Mouse (Mus musculus): Measurements from ENCODE around the gene Adamts18.

Gene Adamts18

DNA sequence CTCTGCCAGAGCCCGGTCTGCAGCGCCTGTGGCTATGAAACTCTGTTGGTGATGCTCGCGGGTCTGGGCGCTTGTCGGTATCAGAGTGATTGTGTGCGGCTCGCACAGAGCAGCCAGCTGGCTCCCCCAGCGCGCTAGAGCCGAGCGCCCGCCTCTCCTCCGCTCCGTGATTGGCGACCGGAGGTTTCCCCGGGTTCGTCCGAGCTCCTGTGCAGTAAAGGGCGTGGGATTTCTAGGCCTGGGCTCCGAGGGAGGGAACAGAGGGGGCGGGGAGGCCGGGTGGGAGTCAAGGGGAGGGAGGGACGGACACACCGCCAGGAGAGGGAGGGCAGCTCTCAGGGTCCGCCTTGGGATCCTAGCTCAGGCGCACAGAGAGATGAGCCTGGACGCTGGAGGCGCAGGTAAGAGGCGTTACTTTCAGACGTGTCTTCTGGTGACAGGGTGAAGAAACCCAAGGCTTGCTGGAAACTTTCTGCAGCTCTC lies at the start of gene Adamts18:
Adamts18 (minus strand) TSS at position 86 of the 483 bp plus-strand sequence.
- DNase-seq = peak; percentile 34

DNA sequence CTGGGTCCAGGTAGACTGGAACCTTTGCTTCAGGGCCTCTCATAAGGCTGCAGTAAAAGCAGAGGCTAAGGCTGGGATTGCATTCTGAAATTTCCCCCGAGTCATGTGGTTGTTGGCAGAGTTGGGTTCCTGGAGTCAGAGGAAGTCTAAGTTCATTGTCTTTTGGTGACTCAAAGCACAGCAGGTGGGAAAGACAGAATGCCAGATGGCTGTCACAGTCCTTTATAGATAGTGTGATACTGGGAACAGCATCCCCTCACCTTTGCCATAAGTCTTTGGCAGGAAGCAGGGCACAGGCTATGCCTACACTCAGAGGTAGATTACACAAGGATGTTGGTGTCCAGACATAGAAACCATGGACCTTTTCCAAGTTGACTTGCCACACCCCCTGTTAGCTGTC lies 47.9 kb upstream of the Adamts18 start:
- no peak for DNase-seq

DNA sequence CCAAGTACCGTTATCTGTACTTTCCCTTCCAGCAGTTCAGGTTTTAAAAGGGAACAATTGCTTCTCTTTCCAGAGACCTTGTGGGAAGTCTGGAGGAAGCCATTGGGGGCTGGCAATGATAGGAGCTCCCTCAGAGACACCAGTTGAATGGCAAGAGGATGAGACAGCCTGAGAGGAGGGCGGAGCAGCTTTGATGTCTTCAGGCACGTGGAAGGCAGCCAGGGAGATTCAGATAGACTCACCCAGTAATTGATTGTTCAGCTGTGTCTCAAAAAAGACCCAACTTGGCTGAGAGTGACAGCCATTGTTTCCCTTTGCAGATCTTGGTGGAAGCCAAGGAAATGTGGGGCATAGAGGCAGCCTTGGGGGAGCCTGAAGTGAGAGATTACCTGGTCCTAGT lies 42.8 kb upstream of the Adamts18 start:
- no peak for DNase-seq

DNA sequence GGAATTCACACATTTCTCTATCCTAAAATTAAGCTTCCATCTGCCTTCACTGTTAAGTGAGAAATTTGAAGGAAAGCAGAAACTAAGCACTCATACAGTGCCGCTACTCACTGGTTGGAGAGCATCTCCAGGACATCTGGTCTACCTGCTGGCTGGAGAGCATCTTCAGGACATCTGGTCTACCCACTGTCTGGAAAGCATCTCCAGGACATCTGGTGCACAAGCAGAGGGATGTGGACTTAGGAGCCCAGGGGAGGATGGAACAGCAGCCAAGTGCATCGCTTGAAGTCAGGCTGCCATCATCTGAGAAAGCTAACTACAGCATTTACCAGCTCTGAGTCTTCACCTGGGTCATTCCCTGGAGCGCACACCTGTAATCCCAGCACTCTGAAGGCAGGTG lies 38.0 kb upstream of the Adamts18 start:
- DNase-seq = no peak

DNA sequence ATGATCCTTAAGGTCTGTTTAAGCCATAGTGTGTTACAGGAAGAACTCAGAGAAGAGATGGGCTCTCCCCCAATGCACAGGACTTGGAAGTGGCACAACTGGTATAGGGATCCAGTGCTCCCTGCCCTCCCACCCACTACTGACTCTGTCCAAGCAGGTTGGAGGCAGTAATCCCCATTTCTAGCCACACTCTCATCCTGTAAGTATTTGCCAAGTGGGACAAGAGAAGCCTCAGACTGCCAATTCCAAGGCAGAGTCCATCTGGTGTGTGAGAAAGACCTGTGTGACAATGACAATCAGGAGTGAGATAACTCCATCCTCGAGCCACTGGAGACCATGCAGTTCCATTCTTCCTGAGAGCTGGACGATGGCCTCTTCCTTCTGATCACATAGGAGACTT lies 36.6 kb upstream of the Adamts18 start:
- no peak for DNase-seq

DNA sequence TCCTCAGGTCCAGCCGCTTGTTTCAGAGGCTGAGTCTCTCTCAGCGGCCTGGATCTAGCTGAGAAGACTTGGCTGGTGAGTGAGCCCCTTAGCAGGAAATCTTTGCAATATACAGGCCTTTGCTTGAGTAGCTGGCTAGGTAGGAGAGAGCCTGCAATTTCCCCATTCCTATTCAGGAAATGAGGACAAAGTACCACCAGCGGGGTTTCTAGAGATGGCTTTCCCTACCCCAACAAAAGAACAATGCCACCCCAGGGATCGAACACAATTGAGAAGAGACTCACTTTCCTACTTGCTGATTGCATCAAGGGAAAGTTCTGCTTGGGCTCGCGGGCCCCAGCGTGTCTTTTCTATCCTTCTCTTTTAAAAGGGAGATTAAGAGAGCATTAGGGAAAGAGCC lies 35.5 kb upstream of the Adamts18 start:
- DNase-seq = no peak

DNA sequence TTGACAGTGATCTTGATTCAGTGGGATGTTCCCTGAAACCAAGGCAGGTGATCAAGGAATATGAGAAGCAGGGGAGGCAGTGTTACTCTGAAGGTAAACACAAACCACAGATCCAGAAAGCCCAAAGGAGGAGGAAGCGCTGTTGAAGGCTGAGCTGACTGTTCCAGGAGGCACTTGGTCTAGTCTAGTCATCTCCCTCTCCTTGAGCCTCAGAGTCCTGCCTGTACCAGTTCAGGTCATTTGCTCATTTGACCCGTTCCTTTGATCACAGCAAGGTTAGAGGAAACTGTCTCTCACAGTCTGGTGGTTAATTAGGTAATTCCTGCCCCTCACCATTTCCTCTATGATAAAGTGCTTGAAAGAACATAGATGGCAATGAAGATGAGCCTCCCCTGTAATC lies 34.0 kb upstream of the Adamts18 start:
- DNase-seq = no peak

DNA sequence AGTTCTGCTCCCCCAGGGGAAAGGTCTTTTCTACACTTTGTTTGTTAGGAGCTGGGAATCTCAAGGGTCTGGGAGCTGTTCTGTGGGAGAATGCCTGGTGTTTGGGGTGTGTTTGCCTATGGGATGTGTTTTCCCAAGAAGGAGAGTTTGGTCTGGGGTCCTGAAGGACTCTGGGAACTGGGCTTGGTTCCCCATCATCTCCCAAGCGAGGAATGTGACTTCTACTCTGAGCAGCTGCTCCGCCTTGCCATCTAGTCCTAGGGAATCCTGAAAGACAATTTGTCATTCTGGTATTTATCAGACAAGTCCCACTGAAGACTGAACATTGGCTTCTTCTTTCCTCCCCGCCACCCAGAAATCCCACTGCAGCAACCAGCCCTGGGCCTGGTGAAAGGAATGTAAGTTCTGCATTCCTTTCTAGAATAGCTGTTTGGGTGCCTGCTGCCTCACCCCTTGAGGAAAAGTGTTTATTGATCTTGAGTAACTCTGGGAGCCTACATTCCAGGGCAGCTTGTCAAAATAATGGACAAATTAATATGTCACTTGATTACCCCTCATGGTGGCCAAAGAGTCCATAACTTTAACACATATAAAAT lies 30.0 kb upstream of the Adamts18 start:
- DNase-seq = no peak

DNA sequence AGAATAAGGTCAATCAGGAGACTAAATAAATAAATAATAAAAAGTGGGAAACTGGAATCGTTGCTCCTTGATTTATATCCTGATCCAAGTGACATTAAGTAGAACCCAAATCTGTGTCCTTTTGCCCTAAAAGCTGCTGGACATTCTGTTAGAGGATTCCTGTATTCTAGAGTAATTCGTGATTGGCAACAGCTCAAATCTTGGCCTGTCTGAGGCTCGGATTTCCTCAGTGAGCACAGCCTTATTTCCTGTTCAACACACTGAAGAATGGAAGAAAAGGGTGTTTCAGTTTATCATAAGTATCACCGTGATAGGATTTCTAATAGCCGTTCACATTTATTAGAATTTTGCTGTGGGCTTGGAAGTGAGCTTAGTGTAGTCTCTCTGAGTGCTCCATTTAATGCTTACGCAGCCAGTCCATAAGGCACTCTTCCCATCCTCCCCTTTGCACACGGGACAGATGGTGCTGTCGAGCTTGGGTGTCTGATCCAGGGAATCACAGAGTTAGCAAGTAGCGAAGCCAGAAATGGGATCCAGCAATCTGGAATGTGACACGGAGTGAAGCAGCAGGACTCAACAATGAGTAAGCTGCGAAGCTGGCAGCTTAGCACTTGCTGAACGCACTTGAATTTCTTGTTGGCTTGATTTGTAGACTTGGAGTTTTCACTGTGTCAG lies 25.0 kb upstream of the Adamts18 start:
- no peak for DNase-seq

DNA sequence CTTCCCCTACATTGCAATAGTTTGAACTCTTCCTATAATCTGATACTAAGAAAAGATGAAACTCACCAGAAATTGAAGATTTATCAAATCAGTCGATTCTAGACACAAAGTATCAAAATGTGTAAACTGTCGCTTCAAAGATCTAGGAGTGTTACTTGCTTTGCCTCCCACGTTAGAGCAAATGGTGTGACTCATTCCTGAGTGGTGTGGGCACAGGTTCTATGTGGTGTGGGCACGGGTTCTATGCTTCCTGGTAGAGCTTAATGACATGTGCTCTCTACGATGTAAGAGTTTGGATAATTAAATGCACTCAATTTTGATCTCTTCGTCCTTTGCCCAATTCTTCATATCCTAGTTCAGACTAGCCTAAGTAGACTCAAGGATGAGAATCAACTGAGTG lies 23.9 kb upstream of the Adamts18 start:
- no peak for DNase-seq

DNA sequence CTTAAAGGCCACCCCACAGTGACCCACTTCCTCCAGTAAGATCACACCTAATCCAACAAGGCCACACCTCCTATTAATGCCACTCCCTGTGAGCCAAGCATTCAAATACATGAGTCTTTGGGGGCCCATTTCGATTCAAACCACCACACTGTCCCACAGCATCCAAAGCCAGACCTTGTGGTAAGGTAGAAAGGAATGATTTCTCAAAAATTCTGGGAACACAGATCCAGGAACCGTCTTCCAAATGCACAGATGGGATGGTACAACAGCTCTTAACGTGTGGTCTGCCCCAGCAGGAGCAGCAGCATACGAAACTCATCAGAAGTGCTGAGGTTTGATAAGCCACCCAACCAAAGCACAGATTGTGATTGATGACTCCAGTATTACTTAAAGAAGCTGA lies 18.0 kb upstream of the Adamts18 start:
- DNase-seq = no peak

DNA sequence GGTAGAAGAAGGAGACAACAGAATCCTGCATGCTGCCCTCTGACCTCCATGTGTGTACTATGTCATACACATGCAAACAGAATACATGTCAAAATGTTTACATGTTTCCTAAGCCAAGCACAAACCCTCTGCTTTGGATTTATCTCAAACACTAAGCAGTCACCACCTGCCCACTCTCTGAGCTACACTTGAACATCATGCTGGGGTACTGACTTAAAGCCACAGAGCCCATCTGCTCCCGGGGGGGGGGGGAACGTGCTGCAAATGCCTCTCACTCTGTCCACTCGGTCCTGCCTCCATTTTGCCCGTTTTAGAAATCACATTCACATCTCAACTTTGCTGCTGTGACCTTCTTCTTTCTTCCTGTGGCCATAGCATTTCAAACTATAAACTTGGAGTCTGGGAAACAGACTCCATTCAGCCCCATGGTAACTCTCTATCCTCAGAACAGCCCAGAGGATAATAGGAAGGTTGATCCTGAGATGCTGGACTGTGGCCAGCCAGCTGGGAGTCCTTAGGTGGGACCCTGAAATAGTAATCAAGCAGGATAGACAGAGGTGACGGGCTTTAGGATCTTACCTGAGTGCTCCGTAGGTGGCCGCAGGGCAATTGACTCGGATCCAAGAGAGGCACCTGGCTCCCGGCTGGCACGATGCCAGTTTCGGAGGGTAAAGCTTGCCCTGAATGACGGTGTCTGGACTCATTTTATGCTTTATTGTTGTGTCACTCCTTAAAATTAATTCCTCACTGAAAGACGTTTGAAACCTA lies 17.0 kb upstream of the Adamts18 start:
- peak; percentile 50 for DNase-seq

DNA sequence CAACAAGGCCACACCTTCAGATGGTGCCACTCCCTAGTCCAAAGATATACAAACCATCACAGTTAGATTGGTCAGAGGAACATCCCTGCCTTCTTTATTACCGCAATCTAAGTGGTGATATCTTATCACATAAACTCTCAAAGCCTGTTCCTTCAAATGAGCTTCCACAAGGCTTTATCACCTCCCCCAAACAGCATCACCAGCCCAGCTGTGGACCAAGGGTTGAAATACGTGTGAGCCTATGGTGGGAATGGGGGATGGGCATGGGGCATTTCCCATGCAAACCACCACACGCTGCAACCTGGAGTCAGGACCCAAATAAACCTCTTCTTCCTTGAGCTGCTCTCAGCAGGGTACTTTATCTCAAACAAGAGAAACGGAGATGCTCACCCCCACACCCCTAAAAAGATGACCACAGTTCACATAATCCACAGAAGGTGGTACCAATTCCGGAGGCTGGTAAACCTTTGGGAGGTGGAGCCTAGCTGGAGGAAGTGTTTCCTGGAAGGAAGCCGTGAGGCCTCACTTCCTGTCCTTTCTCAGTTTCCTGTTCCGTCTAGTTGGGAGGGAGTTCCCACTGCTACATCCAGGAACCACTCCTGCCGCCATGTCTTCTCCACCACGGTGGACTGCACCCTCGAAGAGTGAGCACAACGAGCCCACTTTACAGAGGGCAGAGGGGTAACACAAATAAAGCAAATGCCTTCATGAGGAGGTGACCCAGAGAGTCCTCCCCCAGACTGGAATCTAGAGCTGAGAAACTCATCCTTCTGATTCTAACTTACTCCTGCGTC lies 11.5 kb upstream of the Adamts18 start:
- DNase-seq = no peak

DNA sequence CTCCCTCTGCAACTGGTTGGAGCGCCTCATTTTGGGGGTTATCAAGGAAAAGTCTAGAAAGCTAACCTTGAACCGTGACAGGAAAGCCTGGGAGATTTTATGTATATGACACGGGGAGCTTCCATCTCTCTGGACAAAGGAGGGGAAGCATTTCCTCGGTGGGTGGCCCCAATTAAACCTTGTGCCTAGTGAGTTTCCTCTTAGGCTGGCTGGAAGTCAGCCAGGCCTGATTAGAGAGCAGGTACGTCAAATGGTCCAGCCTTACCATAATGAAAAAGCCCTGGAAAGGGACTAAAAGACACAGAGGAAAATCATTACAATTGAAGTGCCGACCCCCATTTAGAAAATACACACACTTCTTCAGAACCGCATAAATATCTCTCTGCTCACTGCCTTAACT lies 10.3 kb upstream of the Adamts18 start:
- DNase-seq = no peak

DNA sequence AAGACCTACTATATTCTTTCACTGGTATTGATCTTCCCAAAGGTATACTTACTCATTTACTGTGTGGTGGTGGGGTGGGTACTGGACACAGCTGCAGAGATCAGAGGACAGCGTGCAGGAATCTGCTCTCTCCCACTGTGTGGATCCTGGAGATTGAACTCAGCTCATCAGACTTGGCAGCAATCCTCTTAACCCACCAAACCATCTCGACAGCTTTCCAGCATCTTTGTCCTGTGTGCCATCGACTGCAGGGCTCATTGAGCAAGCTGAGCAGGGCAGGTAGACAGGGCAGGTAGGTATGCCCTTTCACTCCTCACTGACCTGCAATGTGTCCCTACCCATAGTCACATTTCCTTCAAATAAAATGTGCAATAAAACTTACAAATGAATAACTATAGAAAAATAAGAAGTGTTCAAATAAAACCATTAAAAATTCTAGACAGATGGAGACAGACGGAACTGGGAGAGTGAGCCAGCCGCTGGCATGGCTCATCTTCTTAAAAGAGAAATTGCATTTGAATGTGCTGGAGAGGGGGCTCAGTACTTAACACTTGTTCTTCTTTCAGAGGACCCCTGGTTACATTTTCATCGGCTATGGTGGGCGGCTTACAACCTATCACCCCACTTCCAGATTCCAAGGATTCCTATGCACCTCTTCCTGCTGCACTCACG lies 6.2 kb upstream of the Adamts18 start:
- DNase-seq = no peak

DNA sequence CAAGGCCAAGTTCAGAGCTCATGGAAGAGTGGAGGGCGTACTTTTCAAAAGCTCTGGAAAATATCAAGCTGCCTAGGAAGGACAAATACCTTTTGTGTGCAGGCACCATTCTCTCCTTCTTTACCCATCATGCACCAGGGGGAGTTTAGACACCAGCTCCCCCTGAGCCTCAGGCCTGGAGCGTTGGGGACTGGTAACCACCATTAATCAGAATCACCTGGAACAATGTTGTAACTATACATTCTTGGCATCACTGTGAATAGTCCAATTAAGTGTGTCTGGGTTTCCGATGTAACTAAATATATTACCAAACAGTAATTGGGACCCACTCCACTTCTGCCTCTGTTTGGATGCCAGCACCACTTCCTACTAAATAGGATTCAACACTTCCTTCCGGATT lies 5.2 kb upstream of the Adamts18 start:
- no peak for DNase-seq

DNA sequence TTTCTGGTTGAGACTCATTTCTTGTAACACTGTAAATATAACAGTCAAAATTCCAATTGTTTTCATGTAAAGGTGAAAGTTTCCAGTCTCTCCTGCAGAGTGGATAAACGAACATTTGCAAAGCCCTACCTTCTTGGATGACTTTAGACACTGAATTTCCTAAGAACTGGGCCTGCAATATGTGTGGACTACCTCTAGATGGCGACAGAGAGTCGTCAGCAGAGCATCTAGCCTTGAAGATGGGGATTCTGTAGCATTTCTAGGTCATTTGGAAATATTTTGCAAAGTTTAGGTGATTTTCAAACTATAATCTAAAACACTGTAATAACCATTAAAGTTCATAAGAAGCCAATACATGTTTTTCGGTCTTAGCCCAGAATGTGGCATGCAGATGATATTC lies 3.1 kb upstream of the Adamts18 start:
- no peak for DNase-seq

DNA sequence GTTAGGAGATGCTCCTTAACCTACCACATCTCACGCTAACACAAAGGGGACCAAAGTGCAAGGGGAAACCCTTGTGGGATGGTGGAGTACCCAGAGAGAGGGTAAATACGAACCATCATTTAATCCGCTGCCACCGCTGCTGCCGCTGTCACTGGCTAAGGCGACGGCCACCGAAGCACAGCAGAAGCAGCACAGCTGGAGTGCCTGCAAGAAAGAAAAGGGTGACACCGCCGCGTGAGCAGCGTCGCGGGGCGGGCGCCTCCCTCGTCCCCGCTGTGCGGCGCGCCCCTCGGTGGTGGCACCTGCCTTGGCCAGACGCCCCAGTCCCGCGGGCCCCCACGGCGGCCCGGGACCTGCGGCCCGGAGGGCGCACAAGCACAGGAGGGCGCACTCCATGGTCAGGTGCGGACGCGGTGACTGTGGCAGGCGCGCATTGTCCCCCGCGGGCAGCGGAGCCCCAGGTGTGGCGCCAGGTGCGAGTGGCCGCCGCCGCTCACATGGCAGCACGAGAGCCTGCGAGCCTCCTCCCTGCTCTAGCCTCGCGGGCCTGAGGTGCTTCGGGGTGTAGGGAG lies 371 bp downstream of the Adamts18 start:
- no peak for DNase-seq

DNA sequence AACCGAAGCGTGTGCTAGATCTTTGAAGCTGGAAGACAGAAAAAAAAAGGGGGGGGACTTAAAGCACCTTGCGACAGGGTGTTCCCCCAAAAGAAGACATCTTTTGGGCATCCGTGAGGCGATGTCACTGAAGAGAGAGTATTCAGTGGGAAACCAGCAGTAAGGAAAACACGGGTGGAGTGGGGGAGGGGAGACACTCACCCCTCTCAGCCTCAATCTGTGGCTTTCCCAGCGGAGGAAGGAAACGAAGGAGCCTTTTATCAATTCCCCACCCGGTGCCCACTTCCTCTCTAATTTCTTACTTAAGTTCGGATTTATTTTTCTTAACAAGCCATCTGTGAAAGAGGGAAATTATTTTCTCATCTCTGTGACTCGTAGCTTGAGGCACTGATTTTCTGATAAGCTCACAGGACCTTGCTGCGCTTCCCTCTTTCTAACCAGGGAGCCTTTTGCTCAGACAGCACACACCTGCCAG lies 895 bp downstream of the Adamts18 start:
- DNase-seq = no peak

DNA sequence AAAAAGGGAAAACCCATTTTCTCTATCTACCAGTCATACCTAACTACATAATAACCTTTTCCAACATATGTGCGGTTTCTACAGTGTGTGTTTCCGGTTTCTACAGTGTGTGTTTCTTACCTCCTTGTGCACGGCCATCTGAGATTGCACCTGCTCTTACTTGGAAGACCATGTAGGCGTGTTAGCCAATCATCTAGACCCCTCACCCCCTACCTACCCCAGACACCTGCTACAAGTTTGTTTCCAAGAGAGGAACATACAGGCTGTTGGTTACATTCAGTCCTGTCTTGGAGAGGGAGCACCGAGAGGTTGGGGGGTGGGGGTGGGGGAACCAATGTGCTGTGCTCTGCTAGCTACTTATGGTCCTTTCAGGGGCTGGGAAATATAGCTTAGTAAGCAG lies 1.9 kb downstream of the Adamts18 start:
- DNase-seq = no peak

DNA sequence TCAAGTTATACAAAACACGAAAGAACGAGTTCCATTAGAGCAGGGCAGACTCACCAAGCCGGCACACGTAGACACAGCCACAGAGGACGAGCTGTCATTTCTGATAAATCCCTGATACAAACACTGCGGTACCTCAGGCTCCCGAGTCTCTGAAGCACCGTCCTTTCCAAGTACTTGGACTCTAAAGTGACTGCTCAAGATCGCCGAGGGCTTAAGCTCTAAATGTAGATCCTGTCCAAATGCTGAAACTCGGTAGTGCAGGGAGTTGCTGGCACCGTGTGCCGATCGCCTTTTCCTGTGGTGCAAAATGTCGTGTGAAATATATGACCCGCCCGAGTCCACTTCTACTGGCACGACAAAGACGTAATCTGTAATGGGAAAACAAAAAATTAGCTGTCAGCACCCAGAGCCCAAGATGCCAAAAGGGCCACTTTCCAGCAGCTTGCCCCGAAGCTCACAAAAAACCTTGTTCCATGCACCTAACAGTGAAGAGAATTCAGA lies 3.7 kb downstream of the Adamts18 start:
- no peak for DNase-seq

DNA sequence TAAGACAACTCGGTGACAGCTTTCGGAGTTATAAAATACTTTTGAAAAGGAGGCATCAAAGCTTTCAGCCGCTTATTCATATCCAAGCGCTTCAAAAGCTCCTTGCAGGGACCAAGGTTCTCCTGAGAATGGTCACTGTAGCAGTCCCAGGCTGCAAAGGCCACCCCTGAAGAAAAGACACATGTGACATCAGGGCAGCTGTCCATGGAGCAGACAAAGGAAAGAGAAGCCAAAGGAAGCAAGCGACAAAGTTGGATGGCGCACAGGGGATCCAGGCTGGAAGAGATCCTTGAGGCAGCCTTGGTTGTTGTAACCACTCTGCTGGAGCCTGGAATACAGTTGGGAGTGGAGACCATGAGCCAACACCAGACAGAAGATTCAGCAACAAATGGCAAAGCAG lies 10.3 kb downstream of the Adamts18 start:
- DNase-seq = peak; percentile 7

Data from kidney, postnatal 14 days (tissue).